Mouse (Mus musculus) stomach, postnatal 0 days (tissue): ENCODE data around the gene Matk. TPM values are rescaled to one million over a fixed set of nuclear protein-coding genes. Genes with fewer than 3 reads are reported as not detected.

Experiments used
- ATAC-seq: fragments of 200-750 bp; cut with Nextera tagmentation; 2 replicates; pipeline ENCODE4 v1.8.0; 2017; ENCODE audit not compliant: low FRiP score, low TSS enrichment
- DNase-seq: peaks from one replicate; pipeline ENCODE4 v3.0.0-alpha.2; 2016; ENCODE audit warnings: low spot score
- H3K27ac ChIP-seq: fragments of 300-500 bp; sonication (generic); replicated peaks from 2 replicates; pipeline ENCODE4 v1.5.1; 2014; ENCODE audit warnings: mild to moderate bottlenecking, control low read depth
- H3K27me3 ChIP-seq: fragments of 300-500 bp; sonication (generic); 2 replicates; pipeline ENCODE4 v1.6.1; 2014; ENCODE audit warnings: low read length; ENCODE audit not compliant: control insufficient read depth, insufficient read depth
- H3K36me3 ChIP-seq: fragments of 300-500 bp; sonication (generic); 2 replicates; pipeline ENCODE4 v1.6.1; 2014; ENCODE audit warnings: low read length, mixed read lengths; ENCODE audit not compliant: control insufficient read depth, insufficient read depth
- H3K4me1 ChIP-seq: fragments of 300-500 bp; sonication (generic); replicated peaks from 2 replicates; pipeline ENCODE4 v1.6.1; 2014; ENCODE audit warnings: antibody characterized with exemption; ENCODE audit not compliant: control insufficient read depth, insufficient read depth
- H3K4me2 ChIP-seq: fragments of 300-500 bp; sonication (generic); replicated peaks from 2 replicates; pipeline ENCODE4 v1.6.1; 2014; ENCODE audit warnings: low read depth, mild to moderate bottlenecking, control low read depth, moderate library complexity
- H3K4me3 ChIP-seq: fragments of 300-500 bp; sonication (generic); 2 replicates; pipeline ENCODE4 v1.5.1; 2014; ENCODE audit warnings: low read depth, low read length, control low read depth
- H3K9ac ChIP-seq: fragments of 300-500 bp; sonication (generic); 2 replicates; pipeline ENCODE4 v1.6.1; 2014; ENCODE audit warnings: mild to moderate bottlenecking, low read length, control low read depth, mixed read lengths
- H3K9me3 ChIP-seq: fragments of 300-500 bp; sonication (generic); 2 replicates; pipeline ENCODE4 v1.6.1; 2016; ENCODE audit warnings: low read length; ENCODE audit not compliant: control insufficient read depth
- CTCF ChIP-seq: IDR thresholded peaks from 2 replicates; pipeline ENCODE4 v1.5.1; 2016; ENCODE audit warnings: antibody characterized with exemption, low read depth, mild to moderate bottlenecking, moderate library complexity
- EP300 ChIP-seq: optimal IDR thresholded peaks from 2 replicates; pipeline ENCODE3; 2016; ENCODE audit warnings: antibody characterized with exemption
- WGBS: fragments of 180-500 bp; shearing (Covaris S2); extraction: QIAGEN DNeasy Blood & Tissue Kit; methylation state at CpG from one replicate; pipeline ENCODE4 v1.1.7; 2014; 5-methylcytosine and 5-hydroxymethylcytosine counted together
- polyA plus RNA-seq: library from polyadenylated mRNA; unstranded; fragments of >200 nt; fragmentation: Nextera tagmentation; extraction: Ambion mirVana; gene quantifications from 2 replicates; pipeline ENCODE4 v1.2.1, GENCODE M21; 2015

The Matk gene
- polyA plus RNA-seq, 1 experiment from 2014 or later: 1.0 TPM

GRCm38 (mm10) chr10:81268643-81269412, 16.1 kb downstream of the Matk start:
- Histone ChIP-seq H3K4me3 (peak overlapping the region; percentile 55), H3K36me3 (peaks cover 34% of the 10 kb centered on the region), H3K27ac (peak overlapping the region; percentile 70; the same call in 1 of the 2 replicates), H3K4me1 (peaks cover 2% of the 10 kb centered on the region; the same call in 1 of the 2 replicates), H3K4me2 (peak overlapping the region; percentile 78), H3K27me3 (no peaks in the 10 kb centered on the region), H3K9me3 (no peaks in the 10 kb centered on the region), H3K9ac (peak overlapping the region; percentile 87)
- WGBS: 75% methylated on average over 16 of the region's 16 CpGs
- TF ChIP-seq EP300: no peak
- TF ChIP-seq CTCF: no peak
- no peak for ATAC-seq
- no peak for DNase-seq

GRCm38 (mm10) chr10:81272356-81272755, 19.6 kb downstream of the Matk start:
- no peak for TF ChIP-seq CTCF
- Histone ChIP-seq H3K27me3 (no peaks in the 10 kb centered on the region), H3K4me3 (no peak overlapping the region), H3K36me3 (peaks cover 30% of the 10 kb centered on the region), H3K27ac (no peak overlapping the region), H3K9ac (no peak overlapping the region), H3K9me3 (no peaks in the 10 kb centered on the region), H3K4me1 (peaks cover 2% of the 10 kb centered on the region; the same call in 1 of the 2 replicates), H3K4me2 (no peak overlapping the region)
- DNase-seq (no peak), ATAC-seq (no peak)
- WGBS: 87% methylated on average over 21 of the region's 21 CpGs

GRCm38 (mm10) chr10:81273842-81274241, 21.1 kb downstream of the Matk start:
- WGBS: 95% methylated on average over 19 of the region's 19 CpGs
- no peak overlapping the region for H3K9ac ChIP-seq
- H3K4me2 ChIP-seq: no peak overlapping the region
- no peaks in the 10 kb centered on the region for H3K9me3 ChIP-seq
- peaks cover 30% of the 10 kb centered on the region for H3K36me3 ChIP-seq
- no peaks in the 10 kb centered on the region; the same call in 1 of the 2 replicates for H3K4me1 ChIP-seq
- H3K4me3 ChIP-seq: no peak overlapping the region
- no peak overlapping the region for H3K27ac ChIP-seq
- TF ChIP-seq EP300 (no peak), CTCF (no peak)
- no peaks in the 10 kb centered on the region for H3K27me3 ChIP-seq
- DNase-seq (no peak), ATAC-seq (no peak)

GRCm38 (mm10) chr10:81277676-81278075, 24.9 kb downstream of the Matk start:
- H3K4me3 ChIP-seq: no peak overlapping the region
- TF ChIP-seq CTCF (no peak), EP300 (no peak)
- no peaks in the 10 kb centered on the region for H3K27me3 ChIP-seq
- no peak overlapping the region for H3K4me2 ChIP-seq
- no peak overlapping the region for H3K27ac ChIP-seq
- no peaks in the 10 kb centered on the region for H3K4me1 ChIP-seq
- no peaks in the 10 kb centered on the region for H3K9me3 ChIP-seq
- peaks cover 14% of the 10 kb centered on the region; the same call in 1 of the 2 replicates for H3K36me3 ChIP-seq
- no peak for ATAC-seq
- 76% methylated on average over 22 of the region's 22 CpGs for WGBS
- no peak for DNase-seq
- no peak overlapping the region for H3K9ac ChIP-seq

GRCm38 (mm10) chr10:81279496-81279895, 26.8 kb downstream of the Matk start:
- Histone ChIP-seq H3K9ac (no peak overlapping the region), H3K27me3 (no peaks in the 10 kb centered on the region), H3K27ac (no peak overlapping the region), H3K4me1 (no peaks in the 10 kb centered on the region), H3K4me2 (no peak overlapping the region), H3K4me3 (no peak overlapping the region), H3K9me3 (no peaks in the 10 kb centered on the region), H3K36me3 (0 out of 2 replicates have a peak, but pooled peaks cover 2% of the 10 kb centered on the region)
- DNase-seq (no peak), ATAC-seq (no peak)
- TF ChIP-seq CTCF: no peak
- no peak for TF ChIP-seq EP300
- WGBS: 42% methylated on average over 10 of the region's 10 CpGs

- 45% methylated on average over 6 of the region's 6 CpGs for WGBS
- 0 out of 2 replicates have a peak overlapping the region, but pooled peaks have one; percentile 23 for H3K9ac ChIP-seq
- no peaks in the 10 kb centered on the region for H3K36me3 ChIP-seq
- no peak overlapping the region for H3K4me3 ChIP-seq
- no peaks in the 10 kb centered on the region for H3K27me3 ChIP-seq
- no peaks in the 10 kb centered on the region for H3K9me3 ChIP-seq
- DNase-seq: no peak
- peak overlapping the region; percentile 65; the same call in 1 of the 2 replicates for H3K4me2 ChIP-seq
- ATAC-seq: no peak
- TF ChIP-seq EP300: no peak
- no peak for TF ChIP-seq CTCF
- no peaks in the 10 kb centered on the region for H3K4me1 ChIP-seq
- no peak overlapping the region for H3K27ac ChIP-seq
Observed at GRCm38 (mm10) chr10:81284189-81284588, 31.5 kb downstream of the Matk start.
